Mouse (Mus musculus) C2C12 (cell line): ENCODE results near the gene Prnp. TPM values are rescaled to one million over a fixed set of nuclear protein-coding genes. Genes with fewer than 3 reads are reported as not detected.

Source experiments
- H3K27me3 ChIP-seq: one replicate; pipeline ENCODE4 v1.6.1; 2011; ENCODE audit not compliant: control insufficient read depth, insufficient read depth, insufficient read length
- H3K36me3 ChIP-seq: one replicate; pipeline ENCODE4 v1.6.1; 2011; ENCODE audit not compliant: control insufficient read depth, insufficient read depth
- H3K4me3 ChIP-seq: one replicate; pipeline ENCODE4 v1.5.1; 2011; ENCODE audit warnings: mild to moderate bottlenecking, control low read depth; ENCODE audit not compliant: poor library complexity, insufficient read depth, severe bottlenecking
- H3K79me2 ChIP-seq: one replicate; pipeline ENCODE4 v1.6.1; 2011; ENCODE audit not compliant: control insufficient read depth, insufficient read depth
- H3K79me3 ChIP-seq: one replicate; pipeline ENCODE4 v1.6.1; 2011; ENCODE audit warnings: low read depth, control low read depth
- H3ac ChIP-seq: one replicate; pipeline ENCODE3; 2011; ENCODE audit warnings: low read depth; ENCODE audit not compliant: control insufficient read depth, insufficient read length
- CEBPB ChIP-seq: IDR thresholded peaks from one replicate; pipeline ENCODE4 v1.6.1; 2011; ENCODE audit warnings: low read depth, mild to moderate bottlenecking, control low read depth, moderate library complexity
- CTCF ChIP-seq: IDR thresholded peaks from one replicate; pipeline ENCODE4 v1.5.1; 2011; ENCODE audit not compliant: control insufficient read depth, insufficient read depth, insufficient read length
- FOSL1 ChIP-seq: IDR thresholded peaks from one replicate; pipeline ENCODE4 v1.8.0; 2011; ENCODE audit warnings: mild to moderate bottlenecking, low read length; ENCODE audit not compliant: poor library complexity, insufficient read depth, severe bottlenecking
- MAX ChIP-seq: IDR thresholded peaks from one replicate; pipeline ENCODE4 v1.6.1; 2011; ENCODE audit warnings: mild to moderate bottlenecking, control low read depth
- MYOD1 ChIP-seq: IDR thresholded peaks from one replicate; pipeline ENCODE4 v1.6.1; 2011; ENCODE audit warnings: low read depth; ENCODE audit not compliant: control insufficient read depth, insufficient read length
- MYOG ChIP-seq: IDR thresholded peaks from one replicate; pipeline ENCODE4 v1.6.1; 2011; ENCODE audit not compliant: control insufficient read depth, insufficient read length; ENCODE audit errors: extremely low read depth
- USF1 ChIP-seq: IDR thresholded peaks from one replicate; pipeline ENCODE4 v1.6.1; 2011; ENCODE audit warnings: low read depth, mild to moderate bottlenecking, control low read depth, moderate library complexity
- polyA plus RNA-seq: library from polyadenylated mRNA; unstranded; fragments of >200 nt; fragmentation: generic; extraction: Trizol; gene quantifications from one replicate; pipeline ENCODE4 v1.2.1, GENCODE M21; 2012; ENCODE audit warnings: missing spikeins

The Prnp gene
- polyA plus RNA-seq, 1 experiment = 50.1 TPM

DNA sequence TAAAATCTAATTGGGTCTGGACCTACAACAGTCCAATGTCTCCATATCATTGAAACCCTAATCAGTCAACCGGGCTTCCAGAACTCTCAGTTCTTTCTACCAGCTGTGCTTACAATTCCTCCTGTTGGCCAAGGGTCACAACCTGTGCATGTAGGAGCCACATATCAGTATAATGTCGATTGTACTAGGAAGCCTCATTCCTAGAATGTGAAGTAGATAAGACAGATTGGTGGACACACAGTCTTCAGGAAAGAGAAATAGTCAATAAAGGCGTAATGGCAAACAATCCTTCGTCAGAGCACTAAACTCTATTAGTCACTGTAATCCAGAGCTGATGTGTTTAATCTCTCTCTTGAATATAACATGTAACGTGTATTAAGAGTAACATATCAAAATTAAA lies 40.7 kb upstream of the Prnp start:
- TF ChIP-seq MYOD1 = no peak
- no peak for TF ChIP-seq USF1
- TF ChIP-seq MAX = no peak
- no peak for TF ChIP-seq CEBPB
- no peak for TF ChIP-seq MYOG
- TF ChIP-seq CTCF = no peak
- no peak for TF ChIP-seq FOSL1
- H3K27me3 ChIP-seq = no peaks in the 10 kb centered on the region
- H3ac ChIP-seq = no peak overlapping the region
- H3K36me3 ChIP-seq = no peaks in the 10 kb centered on the region
- no peaks in the 10 kb centered on the region for H3K79me2 ChIP-seq
- H3K4me3 ChIP-seq = no peak overlapping the region
- H3K79me3 ChIP-seq = no peaks in the 10 kb centered on the region

DNA sequence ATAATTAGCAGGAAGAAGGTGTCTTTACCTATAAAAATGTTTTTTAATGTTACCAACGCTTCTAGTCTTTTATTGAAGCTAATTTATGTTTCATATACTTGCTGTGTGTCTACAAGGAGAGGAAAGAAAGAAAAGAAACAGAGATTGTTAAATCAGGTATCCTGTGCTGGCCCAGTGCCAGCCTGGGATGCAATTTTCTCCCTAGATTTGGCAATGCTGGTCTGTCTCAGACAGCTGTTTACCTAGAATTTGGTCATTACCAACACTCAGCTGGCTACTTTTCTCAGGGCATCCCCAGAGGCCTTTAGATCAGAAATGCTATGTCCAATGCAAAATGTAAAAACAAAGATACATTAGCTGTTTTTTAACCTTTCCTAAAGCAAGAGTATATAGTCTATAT lies 36.4 kb upstream of the Prnp start:
- H3K27me3 ChIP-seq = no peaks in the 10 kb centered on the region
- H3K36me3 ChIP-seq = no peaks in the 10 kb centered on the region
- no peak overlapping the region for H3ac ChIP-seq
- no peak overlapping the region for H3K4me3 ChIP-seq
- no peaks in the 10 kb centered on the region for H3K79me3 ChIP-seq
- no peaks in the 10 kb centered on the region for H3K79me2 ChIP-seq
- TF ChIP-seq MYOG (no peak), MYOD1 (no peak), USF1 (no peak), MAX (no peak), CEBPB (no peak), CTCF (no peak), FOSL1 (no peak)

DNA sequence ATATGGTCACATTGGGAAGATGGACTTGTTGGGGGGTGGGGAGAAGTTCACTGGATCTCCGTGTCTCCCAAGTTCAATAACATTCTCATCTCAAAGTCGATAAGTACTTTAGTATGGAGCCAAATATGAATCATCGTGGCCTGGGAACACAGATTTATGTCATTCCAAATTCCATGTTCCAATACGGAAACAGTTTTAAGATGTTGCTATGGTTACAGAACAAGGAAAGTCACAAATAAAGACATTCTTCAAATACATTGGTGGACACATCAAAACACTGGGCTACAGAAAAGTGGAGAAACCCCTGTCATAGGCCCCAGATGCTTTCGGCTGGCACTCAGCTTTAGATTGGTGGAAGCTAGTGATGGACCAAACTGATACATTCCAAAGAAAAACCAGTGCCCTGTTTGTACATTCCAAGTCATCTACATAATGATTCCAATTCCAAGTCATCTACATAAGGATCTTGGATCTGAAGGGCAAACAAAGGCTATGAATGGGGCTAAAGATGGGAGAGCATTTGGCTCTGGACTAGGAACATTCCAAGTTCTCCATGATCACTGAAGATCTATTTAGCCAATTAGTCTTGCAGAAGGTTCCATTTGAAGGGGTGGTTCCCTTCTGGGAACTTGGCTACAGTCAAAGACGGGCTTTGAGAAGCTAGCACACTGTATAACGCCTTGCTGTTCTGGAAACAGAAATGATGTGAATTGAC lies 33.0 kb upstream of the Prnp start:
- H3K36me3 ChIP-seq = no peaks in the 10 kb centered on the region
- H3K79me3 ChIP-seq = no peaks in the 10 kb centered on the region
- H3K4me3 ChIP-seq = no peak overlapping the region
- no peaks in the 10 kb centered on the region for H3K27me3 ChIP-seq
- no peak overlapping the region for H3ac ChIP-seq
- H3K79me2 ChIP-seq = no peaks in the 10 kb centered on the region
- TF ChIP-seq CEBPB = no peak
- no peak for TF ChIP-seq MAX
- TF ChIP-seq MYOG = no peak
- no peak for TF ChIP-seq CTCF
- TF ChIP-seq MYOD1 = no peak

DNA sequence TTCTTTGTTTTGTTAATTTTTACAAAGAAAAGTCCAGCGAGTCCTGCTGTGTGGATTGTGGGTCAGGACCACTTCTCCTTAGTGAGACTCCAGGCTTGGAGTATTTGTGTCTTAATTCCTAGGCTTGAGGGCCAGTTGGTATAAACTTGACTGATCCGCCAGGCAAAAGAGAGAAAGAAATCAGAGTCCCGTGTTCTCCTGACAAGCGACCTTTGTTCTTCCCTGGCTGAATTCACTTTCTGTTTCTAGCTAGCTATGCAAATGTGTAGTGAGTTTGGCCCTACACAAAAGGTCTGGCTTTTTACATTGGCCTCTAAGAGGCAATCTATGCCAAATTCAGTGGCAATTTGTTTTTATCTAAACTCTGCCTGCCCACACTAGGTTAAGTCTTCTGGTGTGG lies 28.0 kb upstream of the Prnp start:
- H3K79me3 ChIP-seq = no peaks in the 10 kb centered on the region
- TF ChIP-seq MYOG = no peak
- TF ChIP-seq CEBPB = no peak
- TF ChIP-seq FOSL1 = no peak
- TF ChIP-seq MAX = no peak
- TF ChIP-seq CTCF = no peak
- TF ChIP-seq USF1 = no peak
- no peak for TF ChIP-seq MYOD1
- H3ac ChIP-seq = no peak overlapping the region
- no peaks in the 10 kb centered on the region for H3K79me2 ChIP-seq
- no peak overlapping the region for H3K4me3 ChIP-seq
- no peaks in the 10 kb centered on the region for H3K27me3 ChIP-seq
- H3K36me3 ChIP-seq = no peaks in the 10 kb centered on the region

DNA sequence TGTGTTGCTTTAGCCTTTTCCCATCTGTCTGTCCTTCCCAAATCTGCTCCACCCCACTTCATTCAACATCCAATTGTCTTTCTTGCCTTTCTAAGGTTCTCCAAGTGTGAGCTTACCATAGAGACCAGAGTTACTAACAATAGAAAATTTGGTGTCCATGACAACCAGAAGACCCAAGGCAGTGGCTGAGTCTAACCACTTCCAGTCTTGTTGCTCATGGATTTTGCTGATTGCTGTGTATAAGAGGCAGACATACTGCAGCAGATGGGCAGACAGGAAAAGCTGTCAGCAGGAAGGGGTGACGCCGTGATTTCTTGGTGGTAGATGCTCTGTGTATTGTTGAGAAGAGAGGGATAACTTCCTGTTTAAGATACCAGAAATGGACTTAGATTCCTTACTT lies 26.6 kb upstream of the Prnp start:
- H3K36me3 ChIP-seq = no peaks in the 10 kb centered on the region
- no peak overlapping the region for H3ac ChIP-seq
- no peaks in the 10 kb centered on the region for H3K79me3 ChIP-seq
- no peak for TF ChIP-seq CTCF
- TF ChIP-seq MYOD1 = no peak
- TF ChIP-seq FOSL1 = no peak
- TF ChIP-seq USF1 = no peak
- no peak for TF ChIP-seq MAX
- no peak for TF ChIP-seq MYOG
- no peak for TF ChIP-seq CEBPB
- no peak overlapping the region for H3K4me3 ChIP-seq
- no peaks in the 10 kb centered on the region for H3K79me2 ChIP-seq
- no peaks in the 10 kb centered on the region for H3K27me3 ChIP-seq

DNA sequence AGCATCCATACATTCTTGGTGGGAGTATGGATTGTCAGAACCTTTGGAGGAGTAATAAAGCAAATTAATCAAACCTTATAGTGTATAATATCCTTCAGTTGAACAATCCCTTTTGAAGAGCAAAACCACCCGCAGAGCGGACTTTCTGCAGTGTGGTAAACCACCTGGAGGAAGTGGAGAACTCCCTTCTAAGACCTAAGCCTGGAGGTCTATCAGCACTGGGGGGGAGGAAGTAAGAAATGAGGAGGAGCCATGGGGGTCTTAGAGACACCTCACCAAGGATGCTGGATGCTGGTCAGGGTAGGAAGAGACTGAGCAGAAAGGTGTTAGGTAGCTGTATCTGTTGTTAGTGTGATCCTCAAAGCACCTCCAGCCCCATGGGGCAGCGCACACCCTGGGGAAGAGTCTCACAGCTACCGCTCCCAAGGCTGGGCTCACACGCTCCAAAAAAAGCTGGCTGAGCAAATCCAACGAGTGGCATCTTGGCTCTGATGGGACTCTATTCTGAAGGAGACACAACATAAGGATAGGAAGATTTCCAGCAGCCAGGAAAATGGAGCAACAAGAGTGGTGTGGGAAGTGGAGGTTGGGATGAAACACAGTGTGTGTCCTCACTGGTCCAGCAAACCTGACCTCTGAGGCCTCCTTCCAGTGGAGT lies 23.1 kb upstream of the Prnp start:
- Histone ChIP-seq H3K36me3 (no peaks in the 10 kb centered on the region), H3K4me3 (no peak overlapping the region), H3K79me2 (no peaks in the 10 kb centered on the region), H3K27me3 (no peaks in the 10 kb centered on the region), H3ac (no peak overlapping the region), H3K79me3 (no peaks in the 10 kb centered on the region)
- no peak for TF ChIP-seq CTCF
- TF ChIP-seq CEBPB = no peak
- no peak for TF ChIP-seq MAX
- no peak for TF ChIP-seq MYOG
- no peak for TF ChIP-seq MYOD1
- no peak for TF ChIP-seq USF1
- TF ChIP-seq FOSL1 = no peak
